Comparison of ENCODE assay signal across 8 mouse cellular contexts in the genomic region with DNA sequence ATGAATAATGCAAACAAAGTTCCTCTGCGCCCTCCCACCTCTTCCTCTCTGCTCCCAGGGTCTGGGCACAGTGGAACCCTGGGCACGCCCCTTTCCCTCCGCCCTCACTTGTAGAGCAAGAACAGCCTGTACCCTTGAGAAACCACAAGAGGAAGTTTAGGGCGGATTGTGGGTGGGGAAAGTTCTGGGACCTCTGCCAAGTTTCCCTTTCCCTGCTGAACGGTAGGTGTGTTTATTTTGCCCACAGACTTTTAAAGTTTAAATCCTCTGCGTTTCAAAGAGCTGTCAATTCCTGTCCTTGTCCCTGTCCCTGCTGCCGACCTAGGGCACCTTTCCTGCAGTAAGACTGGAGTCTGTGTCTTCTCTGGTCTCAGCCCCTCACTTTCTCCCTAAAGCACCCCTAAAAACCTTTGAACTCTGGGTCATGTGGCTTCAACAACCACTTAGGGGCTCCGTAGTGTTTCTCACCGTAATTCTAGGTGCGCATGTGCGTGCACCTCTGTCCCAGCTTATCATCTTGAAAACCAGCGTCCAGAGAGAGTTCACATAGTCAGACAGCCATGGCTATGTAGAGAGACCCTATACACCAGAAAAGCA. TPM values are rescaled to one million over a fixed set of nuclear protein-coding genes. Genes with fewer than 3 reads are reported as not detected.
DNase-seq lines count a peak whose midpoint lies in the region; ATAC-seq lines count a peak whose summit lies in the region.

No protein-coding gene starts in this region.

- peaks cover 50% of the 10 kb centered on the region for H3K4me1 ChIP-seq in lung, embryonic 15.5 days
- H3K4me1 ChIP-seq in forebrain, embryonic 13.5 days = peaks cover 22% of the 10 kb centered on the region

- no peaks in the 10 kb centered on the region for H3K9me3 ChIP-seq in lung, embryonic 15.5 days
- H3K9me3 ChIP-seq in forebrain, embryonic 13.5 days (replicated peaks) = no peaks in the 10 kb centered on the region

- WGBS in lung, embryonic 15.5 days = 6% methylated on average over 12 of the region's 12 CpGs
- 52% methylated on average over 12 of the region's 12 CpGs for WGBS in forebrain, embryonic 13.5 days

- peak; percentile 82 for ATAC-seq in lung, embryonic 15.5 days (ENCODE audit: borderline replicate concordance, extremely low read depth, low FRiP score, low TSS enrichment)
- no peak for ATAC-seq in forebrain, embryonic 13.5 days

- DNase-seq in CD4-positive, CD25-positive, alpha-beta regulatory T cell, adult 2 months (ENCODE audit: low read depth, low spot score) = peak; percentile 96
- peak; percentile 99 for DNase-seq in adipocyte (ENCODE audit: low spot score)
- peak; percentile 93 for DNase-seq in fibroblast of lung, adult 2 months (ENCODE audit: low read depth)
- DNase-seq in heart, postnatal 36 days = peak; percentile 95 to 96
- DNase-seq in layer of hippocampus, adult 9-10 months (ENCODE audit: low spot score) = peak; percentile 81
- DNase-seq in skeletal muscle tissue, adult 2 months (ENCODE audit: low read depth, low spot score) = peak; percentile 94

- H3K27me3 ChIP-seq in lung, embryonic 15.5 days = no peaks in the 10 kb centered on the region
- peaks cover 9% of the 10 kb centered on the region for H3K27me3 ChIP-seq in forebrain, embryonic 13.5 days

- peak overlapping the region; percentile 94 for H3K27ac ChIP-seq in lung, embryonic 15.5 days
- H3K27ac ChIP-seq in forebrain, embryonic 13.5 days = no peak overlapping the region

- peak overlapping the region; percentile 57 for H3K4me2 ChIP-seq in lung, embryonic 15.5 days
- no peak overlapping the region for H3K4me2 ChIP-seq in forebrain, embryonic 13.5 days

- intact Hi-C loops in heart, postnatal 36 days (cut with DNase I) = no loop called here

- H3K36me3 ChIP-seq in lung, embryonic 15.5 days = no peaks in the 10 kb centered on the region
- H3K36me3 ChIP-seq in forebrain, embryonic 13.5 days (ENCODE audit: poor library complexity, severe bottlenecking) = no peaks in the 10 kb centered on the region

- peak overlapping the region; percentile 22 for H3K4me3 ChIP-seq in lung, embryonic 15.5 days
- H3K4me3 ChIP-seq in forebrain, embryonic 13.5 days = no peak overlapping the region

- H3K9ac ChIP-seq in lung, embryonic 15.5 days = no peak overlapping the region
- H3K9ac ChIP-seq in forebrain, embryonic 13.5 days = no peak overlapping the region

RNA-seq across cellular contexts. Expression of gene Ccnd3, which starts 3.3 kb away (rescaled TPM):
- 10 to 100 TPM; 79.8 to 88.7 TPM for total RNA-seq in heart, postnatal 36 days (2021)
- 286 and 294 TPM in 2 replicates for polyA plus RNA-seq in lung, embryonic 15.5 days (2015; fragmentation: Nextera tagmentation; extraction: Ambion mirVana)
- 67.6 and 75.8 TPM in 2 replicates for polyA plus RNA-seq in forebrain, embryonic 13.5 days (2015; fragmentation: Nextera tagmentation; extraction: Ambion mirVana)

RNA-seq across cellular contexts. Expression of gene Taf8, which starts 6.0 kb away (rescaled TPM):
- total RNA-seq in heart, postnatal 36 days (2021) = 10 to 100 TPM; 12.0 to 13.6 TPM
- polyA plus RNA-seq in lung, embryonic 15.5 days (2015; fragmentation: Nextera tagmentation; extraction: Ambion mirVana) = 25.6 and 32.3 TPM in 2 replicates
- polyA plus RNA-seq in forebrain, embryonic 13.5 days (2015; fragmentation: Nextera tagmentation; extraction: Ambion mirVana) = 26.5 and 31.0 TPM in 2 replicates
